Mouse (Mus musculus): ENCODE measurements at regions not wholly inside any gene's neighbourhood (a gene's known extent, or its start where the extent isn't known, plus 50 kb on each side); places are given as distances from the start of the nearest gene placed in this dataset.

DNA sequence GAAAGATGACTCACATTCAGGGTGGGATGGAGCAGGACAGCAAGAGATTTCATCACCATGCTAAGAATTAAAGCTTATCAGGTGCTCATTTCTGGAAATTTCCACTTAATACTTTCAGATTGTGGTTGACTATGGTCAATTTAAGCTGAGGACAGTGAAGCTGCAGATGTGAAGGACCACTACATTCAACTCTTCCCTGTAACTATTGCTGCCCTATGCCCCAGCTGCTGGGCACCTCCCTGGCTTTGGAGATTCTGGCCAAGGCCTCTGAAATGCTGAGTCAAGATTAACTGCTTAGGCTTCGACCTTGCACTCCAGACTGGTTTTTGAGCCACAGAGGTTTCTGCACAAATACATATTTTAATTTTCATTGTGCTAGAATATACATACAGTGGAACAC, 140.4 kb upstream of the Grik3 start:
- DNase-seq (ENCODE audit: low spot score), result no peak

GRCm38 (mm10) chr4:125339056-125339455, 151.4 kb upstream of the Grik3 start:
- no peak for DNase-seq (ENCODE audit: low spot score)

GRCm38 (mm10) chr4:125328806-125329205, 161.7 kb upstream of the Grik3 start:
- DNase-seq (ENCODE audit: low spot score), result no peak

DNA sequence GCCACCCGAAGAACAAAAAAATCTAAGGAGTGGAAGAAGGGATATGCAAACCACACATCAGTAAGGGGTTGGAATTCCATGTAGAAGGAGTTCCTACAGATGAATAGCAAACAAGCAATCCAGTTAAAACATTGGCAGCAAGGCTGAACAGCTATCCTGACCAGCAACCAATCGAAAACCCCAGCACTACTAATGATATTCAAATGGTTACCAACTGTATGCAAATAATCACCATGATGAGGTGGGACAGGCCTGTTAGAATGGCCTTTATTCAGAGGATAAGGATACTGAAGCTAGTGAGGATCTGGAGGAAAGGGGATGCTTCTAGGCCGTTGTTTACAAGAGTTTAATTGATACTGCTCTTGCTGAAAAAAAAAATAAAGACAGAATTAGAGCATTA, 166.0 kb upstream of the Grik3 start:
- DNase-seq (ENCODE audit: low spot score), result no peak

GRCm38 (mm10) chr4:125319343-125319742, 171.2 kb upstream of the Grik3 start:
- no peak for DNase-seq (ENCODE audit: low spot score)

DNA sequence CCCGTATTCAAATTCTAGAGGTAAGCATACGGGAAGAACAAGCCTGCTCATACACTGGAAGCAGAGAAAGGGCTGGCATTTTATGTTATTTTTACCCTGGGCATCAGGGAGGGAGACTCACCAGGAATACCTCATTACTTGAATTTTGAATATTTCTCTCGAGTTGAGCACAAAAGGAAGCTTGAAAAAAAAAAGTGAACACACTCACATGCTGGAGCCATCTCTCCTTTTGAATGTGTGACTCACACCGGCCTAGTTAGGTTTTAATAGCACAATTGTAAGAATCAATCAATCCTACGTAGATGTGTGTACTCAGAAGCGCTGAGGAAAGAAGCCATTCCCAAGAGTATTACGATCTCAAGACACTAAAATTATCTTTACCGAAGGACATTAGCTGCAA, 172.2 kb upstream of the Grik3 start:
- DNase-seq (ENCODE audit: low spot score), result no peak

DNA sequence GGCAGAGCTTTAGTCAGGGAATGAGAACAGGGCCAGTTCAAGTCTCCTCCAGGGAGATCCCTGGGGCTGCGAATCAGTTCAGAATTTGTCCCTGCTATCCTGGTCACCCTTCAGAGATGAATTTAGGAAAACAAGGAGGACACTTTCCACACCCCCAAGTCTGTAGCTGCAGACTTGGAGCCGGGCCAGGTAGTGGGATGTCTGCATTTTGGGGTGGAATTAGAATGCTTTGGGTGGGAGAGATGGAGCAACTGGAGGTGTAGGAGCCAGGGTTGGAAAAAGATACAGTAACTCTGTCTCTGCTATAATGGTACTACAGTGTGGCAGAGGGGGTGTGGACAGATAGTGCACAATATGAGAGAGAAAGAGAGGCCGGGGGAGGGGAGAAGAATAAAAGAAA, 173.6 kb upstream of the Grik3 start:
- DNase-seq (ENCODE audit: low spot score), result no peak

GRCm38 (mm10) chr4:125315818-125316217, 174.7 kb upstream of the Grik3 start:
- no peak for DNase-seq (ENCODE audit: low spot score)

DNA sequence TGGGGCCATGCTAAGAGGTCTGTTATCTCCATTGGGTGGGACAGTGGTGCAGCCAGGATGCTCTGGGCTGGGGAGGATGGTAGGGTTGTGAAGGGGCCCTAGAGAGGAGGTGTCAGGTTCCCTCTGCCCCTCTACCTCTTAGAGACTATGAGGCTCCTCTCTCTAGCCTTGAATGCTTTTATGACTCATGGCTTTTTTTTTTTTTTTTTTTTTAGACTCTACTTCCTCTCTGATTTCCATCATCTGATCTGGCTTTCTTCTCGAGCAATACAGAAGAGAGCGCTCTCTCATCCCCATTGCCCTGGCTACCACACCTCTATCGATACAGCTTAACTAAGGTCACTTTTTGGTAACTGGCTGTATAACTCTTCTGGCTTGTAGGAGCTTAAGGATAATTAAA, 176.6 kb upstream of the Grik3 start:
- DNase-seq (ENCODE audit: low spot score), result no peak

- DNase-seq (ENCODE audit: low spot score), result no peak
These were observed 177.2 kb upstream of the Grik3 start for GRCm38 (mm10) chr4:125313252-125313651.

GRCm38 (mm10) chr4:125308171-125308570, 180.5 kb upstream of the Zc3h12a start:
- no peak for DNase-seq (ENCODE audit: low spot score)

DNA sequence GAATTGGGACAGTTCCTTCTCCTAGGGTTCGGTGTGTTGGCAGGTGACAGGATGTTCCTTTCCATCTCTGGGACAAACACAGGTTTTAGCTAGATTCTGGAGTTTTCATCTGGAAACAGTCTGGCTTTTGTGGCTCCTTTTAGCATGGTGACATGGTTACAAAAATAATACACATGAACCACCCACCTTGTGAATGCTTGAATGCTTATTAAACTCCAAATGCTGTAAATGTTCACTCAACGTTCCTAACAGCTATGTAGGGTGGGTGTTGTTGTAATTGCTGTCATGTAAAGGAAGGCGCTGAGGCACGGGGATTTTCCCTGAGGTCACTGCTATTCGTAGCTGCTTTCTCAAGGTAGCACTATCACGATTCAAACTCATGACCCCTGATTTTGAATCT, 178.1 kb upstream of the Zc3h12a start:
- DNase-seq (ENCODE audit: low spot score), result no peak

DNA sequence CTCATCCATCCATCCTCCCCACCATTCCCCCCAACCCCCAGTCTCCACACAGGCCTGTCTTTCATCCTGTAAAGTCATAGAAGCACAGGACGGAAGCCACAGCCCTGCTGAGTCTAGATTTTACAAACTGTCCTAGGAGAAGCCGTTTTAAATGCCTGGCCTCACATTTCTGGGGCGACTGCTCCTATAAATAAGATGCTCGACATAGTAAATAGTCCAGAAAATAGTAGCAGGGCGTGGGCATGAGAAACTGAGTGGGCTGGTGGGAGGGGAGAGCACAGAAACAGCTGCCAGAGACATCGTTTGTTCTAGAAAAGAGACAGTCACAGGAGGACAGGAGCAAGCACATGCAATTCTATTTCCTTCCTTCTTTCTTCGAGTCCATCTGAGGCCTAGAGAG, 175.0 kb upstream of the Zc3h12a start:
- DNase-seq (ENCODE audit: low spot score), result no peak

GRCm38 (mm10) chr4:125300503-125301457, 173.1 kb upstream of the Zc3h12a start:
- DNase-seq (ENCODE audit: low spot score), result peak; percentile 1

DNA sequence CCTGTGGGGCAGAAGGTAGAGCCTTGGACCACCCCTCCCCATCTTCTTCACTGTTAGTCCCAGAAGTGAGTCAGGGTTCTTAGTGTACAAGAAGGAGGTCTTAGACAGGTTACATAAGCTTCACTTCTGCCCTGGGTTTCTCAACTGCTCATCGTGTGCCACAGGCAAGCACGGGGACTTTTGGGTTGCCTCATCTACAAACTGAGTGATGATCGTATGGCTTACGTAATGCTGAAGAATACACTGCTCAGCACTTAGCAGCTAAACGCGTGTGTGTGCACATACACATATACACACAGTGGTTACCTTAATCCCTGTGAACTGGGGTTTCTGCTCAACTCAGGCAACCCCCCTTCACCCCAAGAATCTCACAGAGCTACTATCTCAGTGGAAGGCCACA, 163.1 kb upstream of the Zc3h12a start:
- no peak for DNase-seq (ENCODE audit: low spot score)

DNA sequence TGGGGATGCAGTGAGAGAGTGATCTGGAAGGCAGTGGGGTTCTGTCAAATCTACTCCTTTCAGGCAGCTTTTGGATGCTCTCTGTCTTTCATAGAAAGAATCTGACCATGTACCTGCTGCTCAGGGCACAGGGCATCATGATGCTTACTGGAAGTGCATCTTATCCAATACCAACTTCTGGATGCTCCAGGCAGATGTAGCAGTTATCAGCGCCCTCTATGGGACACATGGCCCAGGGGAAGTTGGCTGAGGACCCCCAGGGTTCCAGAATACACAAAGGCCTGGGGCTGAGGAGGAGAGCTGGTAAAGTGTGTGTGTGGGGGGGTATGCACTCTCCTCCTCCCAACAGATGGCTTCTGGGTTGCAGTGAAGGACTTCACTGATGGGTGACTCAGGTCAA, 162.1 kb upstream of the Zc3h12a start:
- DNase-seq (ENCODE audit: low spot score), result no peak

DNA sequence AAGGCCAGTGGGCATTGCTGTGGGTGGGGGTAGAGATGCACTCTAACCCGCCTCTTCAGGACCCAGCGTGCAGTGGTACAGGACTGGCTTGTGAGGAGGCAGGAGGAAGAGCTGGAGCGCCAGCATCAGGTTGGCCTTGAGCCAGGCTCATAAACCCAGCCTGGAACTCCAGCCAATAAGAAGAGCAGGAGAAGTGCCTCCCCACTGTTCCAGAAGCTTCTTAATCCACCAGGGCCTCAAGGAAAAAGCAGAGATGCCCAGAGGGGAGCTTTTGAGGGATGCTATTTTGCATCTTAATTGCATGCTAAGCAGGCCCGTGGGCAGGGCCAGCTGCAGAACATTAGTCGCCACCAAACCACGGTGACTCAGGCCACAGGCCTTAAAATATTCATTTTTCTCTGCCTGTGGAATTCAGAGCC, 161.4 kb upstream of the Zc3h12a start:
- no peak for DNase-seq (ENCODE audit: low spot score)

DNA sequence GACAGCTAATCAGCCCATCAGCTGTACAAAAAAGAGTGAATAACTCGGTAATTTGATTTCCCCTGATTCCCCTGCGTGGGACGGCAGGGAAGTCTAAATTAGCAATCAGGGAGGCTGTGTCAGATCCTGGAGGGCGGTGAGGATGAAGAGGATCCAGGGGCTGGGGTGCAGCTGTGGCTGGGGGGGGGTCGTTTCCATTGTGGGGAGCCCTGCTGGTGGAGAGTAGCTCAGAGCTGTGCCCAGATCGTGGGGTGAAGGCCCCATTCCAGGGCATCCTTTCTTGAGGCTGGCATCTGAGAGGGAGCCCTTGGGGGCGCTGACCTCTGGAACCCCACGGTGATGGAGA, 155.3 kb upstream of the Zc3h12a start:
- no peak for DNase-seq (ENCODE audit: low spot score)

- no peak for DNase-seq (ENCODE audit: low spot score)
These were observed 154.7 kb upstream of the Zc3h12a start for GRCm38 (mm10) chr4:125282154-125282973.

GRCm38 (mm10) chr4:125279165-125279564, 151.5 kb upstream of the Zc3h12a start:
- DNase-seq (ENCODE audit: low spot score), result no peak

DNA sequence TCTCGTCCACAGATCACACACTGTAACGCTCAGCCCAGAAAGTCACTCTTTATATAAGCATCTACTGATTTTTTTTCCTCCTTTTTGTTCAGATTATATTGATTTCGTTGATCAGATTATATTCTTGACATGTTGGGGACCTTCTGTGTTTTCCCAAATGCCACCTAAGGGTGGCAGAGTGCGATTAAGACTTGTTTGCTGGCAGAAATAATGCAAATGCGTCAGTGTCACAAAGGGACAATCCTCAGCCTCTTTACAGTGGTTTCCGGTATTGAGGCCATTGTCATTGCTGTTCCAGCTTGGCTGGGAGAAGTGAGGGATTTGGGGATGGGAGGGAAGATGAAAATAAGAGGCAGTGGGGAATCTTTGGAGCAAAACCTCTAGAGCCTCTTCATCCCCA, 149.2 kb upstream of the Zc3h12a start:
- no peak for DNase-seq (ENCODE audit: low spot score)

- no peak for DNase-seq (ENCODE audit: low spot score)
These were observed 147.6 kb upstream of the Zc3h12a start for GRCm38 (mm10) chr4:125275259-125275658.

- no peak for DNase-seq (ENCODE audit: low spot score)
These were observed 143.3 kb upstream of the Zc3h12a start for GRCm38 (mm10) chr4:125270951-125271350.
